Comparison of ENCODE assay signal across 18 mouse cellular contexts in the genomic region with DNA sequence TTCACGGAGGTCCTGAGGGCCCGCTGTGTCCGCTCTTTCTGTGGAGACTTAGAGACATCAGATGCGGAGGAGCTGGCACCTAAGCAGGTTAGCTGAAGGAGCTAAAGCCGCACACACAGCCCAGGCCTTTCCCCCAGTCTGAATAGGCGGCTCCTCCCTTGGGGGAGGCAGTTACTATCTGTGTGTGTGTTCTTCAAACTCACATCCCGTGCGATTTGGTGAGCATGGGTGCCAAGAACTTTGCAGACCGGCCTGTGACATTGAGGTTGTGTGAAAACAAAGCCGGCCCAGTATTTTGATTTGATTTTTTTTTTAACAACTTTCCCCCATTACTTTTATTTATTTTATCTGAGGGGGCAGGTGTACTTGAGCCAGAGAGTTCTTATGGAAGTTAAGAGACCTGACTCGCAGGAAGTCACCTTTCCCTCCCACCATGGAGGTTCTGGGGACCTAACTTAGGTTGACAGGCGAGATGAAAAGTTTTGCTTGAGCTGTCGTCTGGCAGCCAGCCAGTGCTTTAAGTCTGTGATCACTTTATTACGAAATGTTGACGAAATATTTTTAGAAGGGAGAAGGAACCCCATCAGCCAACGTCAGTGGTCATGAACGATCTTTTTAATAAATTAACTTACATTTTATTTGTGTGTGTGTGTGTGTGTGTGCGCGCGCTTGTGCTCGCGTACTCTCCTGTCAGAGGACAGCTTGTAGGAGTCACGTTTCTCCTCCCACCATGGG. TPM values are rescaled to one million over a fixed set of nuclear protein-coding genes. Genes with fewer than 3 reads are reported as not detected.
DNase-seq lines count a peak whose midpoint lies in the region; ATAC-seq and TF ChIP-seq lines count a peak whose summit lies in the region.
"Had no signal": no experiment of that assay in that cellular context is flagged by ENCODE, and none has a peak within 500 bp of the region (broad histone marks: within the 10 kb centered on the region; RNA-seq: fewer than 3 reads in every experiment).

No protein-coding gene starts in this region.

- WGBS in lung, adult 2 months = 60% methylated on average over 23 of the region's 23 CpGs

- no peak for TF ChIP-seq CTCF in lung, adult 2 months (IDR thresholded peaks at IDR 0.05; ENCODE audit: insufficient read depth, low read length)

- ATAC-seq in CD4-positive, CD25-positive, alpha-beta regulatory T cell, adult 4 months = no peak
- ATAC-seq: forebrain, embryonic 15.5 days; intestine, embryonic 16.5 days had no signal

- no peak for TF ChIP-seq POLR2A in lung, adult 2 months (IDR thresholded peaks at IDR 0.05; ENCODE audit: borderline replicate concordance, extremely low read depth, low read depth, low read length)

- peaks cover 7% of the 10 kb centered on the region for H3K4me1 ChIP-seq in lung, adult 2 months (ENCODE audit: control insufficient read depth, insufficient read depth, low read length)

- DNase-seq in CD4-positive, CD25-positive, alpha-beta regulatory T cell, adult 2 months (ENCODE audit: low read depth, low spot score) = peak; percentile 63
- DNase-seq in lung, adult 18-20 months = peak; percentile 44 to 62
- no peak for DNase-seq in lung, adult 2 months
- DNase-seq in CD8-positive naive resting alpha-beta T cell, adult 2 months (ENCODE audit: low read depth in 2 of 2, low spot score in 2 of 2) = peak; percentile 36 to 42
- DNase-seq in lung, postnatal 14 days = peak; percentile 51
- DNase-seq in cerebellum, postnatal 10 days = no peak
- DNase-seq in heart, postnatal 4 days = no peak
- DNase-seq: cerebellum, postnatal 14 days; right cerebral cortex, postnatal 25 days had no signal

- no peak overlapping the region for H3K4me3 ChIP-seq in lung, adult 2 months (replicated peaks; ENCODE audit: extremely low read depth, low read depth, low read length)
- H3K4me3 ChIP-seq: embryonic facial prominence, embryonic 10.5 days; erythroblast, embryonic 14.5 days; forebrain, embryonic 15.5 days; heart, embryonic 15.5 days; layer of hippocampus, adult 2 months; left cerebral cortex, adult 2 months; midbrain, embryonic 12.5 days had no signal

RNA-seq across cellular contexts. Expression of gene Ttc7, which starts 3.2 kb away (rescaled TPM):
- 10 to 100 TPM; 13.5 to 19.3 TPM for polyA plus RNA-seq in CD4-positive, CD25-positive, alpha-beta regulatory T cell, adult 4 months (2017; shearing (Covaris generic))
- polyA plus RNA-seq in lung, adult 2 months (2012; rRNA removed) = 78.4 and 102 TPM in 2 replicates
- total RNA-seq in heart, postnatal 4 days (2021) = 1 to 10 TPM; 5.5 TPM

RNA-seq across cellular contexts. Expression of gene Mcfd2, which starts 20.2 kb away (rescaled TPM):
- 10 to 100 TPM; 34.0 to 43.8 TPM for polyA plus RNA-seq in CD4-positive, CD25-positive, alpha-beta regulatory T cell, adult 4 months (2017; shearing (Covaris generic))
- 71.7 and 87.8 TPM in 2 replicates for polyA plus RNA-seq in lung, adult 2 months (2012; rRNA removed)
- 10 to 100 TPM; 37.4 to 41.8 TPM for total RNA-seq in heart, postnatal 4 days (2021)

Comparison
In these comparisons a context has a peak if more than half of its experiments do, and no peak if none do; other contexts are left out.
1. DNase-seq: peak in CD4-positive, CD25-positive, alpha-beta regulatory T cell, adult 2 months (single experiment), lung, adult 18-20 months (2 of 2), CD8-positive naive resting alpha-beta T cell, adult 2 months (2 of 2) and lung, postnatal 14 days (single experiment); none in lung, adult 2 months (single experiment), cerebellum, postnatal 10 days (0 of 2) and heart, postnatal 4 days (single experiment).